Mouse (Mus musculus): ENCODE data around the gene Fsd1.

GRCm38 (mm10) chr17:55977301-55977700, 9.0 kb upstream of the Fsd1 start:
- TF ChIP-seq CTCF (IDR thresholded peaks at IDR 0.05; ENCODE audit: low read depth) (no peak), EP300 (IDR thresholded peaks at IDR 0.05; ENCODE audit: low read depth) (no peak)

Data from liver, postnatal 0 days (tissue).